Mouse (Mus musculus) bone marrow, adult 2 months (tissue): ENCODE results near the gene Hoxd3.

Experiments used
- CTCF ChIP-seq: fragments of 200-500 bp; IDR thresholded peaks from 2 replicates; pipeline ENCODE4 v1.5.1; 2011; ENCODE audit warnings: low read length, control low read depth; ENCODE audit not compliant: control insufficient read depth, insufficient read depth
- POLR2A ChIP-seq: fragments of 200-500 bp; IDR thresholded peaks from 2 replicates; pipeline ENCODE4 v1.6.1; 2011; ENCODE audit warnings: low read depth, mild to moderate bottlenecking, control low read depth, low read length, borderline replicate concordance; ENCODE audit not compliant: control insufficient read depth

DNA sequence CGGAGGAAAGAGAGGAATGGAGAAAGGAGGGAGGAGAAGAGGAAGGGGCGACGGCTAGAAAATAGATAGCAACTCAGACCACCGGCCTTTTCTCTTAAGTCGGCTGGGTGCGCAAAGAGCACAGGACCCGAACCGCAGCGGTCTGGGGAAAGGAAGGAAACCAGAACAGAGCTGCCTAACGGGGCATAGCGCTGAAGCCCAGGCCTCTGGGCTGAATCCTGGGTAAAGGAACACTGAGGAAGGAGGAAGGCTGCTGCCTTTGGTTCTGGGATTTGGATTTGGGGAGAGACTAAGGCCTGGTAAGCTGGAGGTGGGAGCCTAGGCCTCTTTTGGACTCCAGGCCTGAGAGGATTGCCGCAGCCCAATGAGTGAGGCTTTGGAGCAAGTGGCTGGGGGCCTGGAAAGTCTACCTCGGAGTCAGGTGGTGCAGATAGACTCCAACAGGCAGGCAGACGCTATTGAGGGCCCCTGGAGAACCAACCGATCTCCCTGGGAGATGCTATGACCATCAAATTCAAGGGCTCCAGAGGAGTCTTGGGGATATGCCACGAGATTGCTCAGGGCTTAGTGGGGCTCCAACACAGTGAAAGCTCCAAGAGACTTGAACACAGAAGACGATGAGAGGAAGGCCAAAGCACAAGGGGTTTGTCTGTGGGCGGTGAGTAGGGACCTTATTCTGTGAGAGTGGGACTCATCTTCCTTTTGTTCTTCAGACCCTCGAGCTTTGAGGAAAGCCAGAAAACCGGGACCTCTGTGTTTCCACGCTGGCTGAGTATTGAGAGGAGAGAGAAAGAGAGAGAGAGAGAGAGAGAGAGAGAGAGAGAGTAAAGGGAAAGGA is 30.9 kb upstream of the Hoxd3 start:
- no peak for TF ChIP-seq CTCF
- no peak for TF ChIP-seq POLR2A
